Mouse (Mus musculus) limb, embryonic 11.5 days (tissue): ENCODE data around the gene Nav3. TPM values are rescaled to one million over a fixed set of nuclear protein-coding genes. Genes with fewer than 3 reads are reported as not detected.

Source experiments
- ATAC-seq: fragments of 200-750 bp; cut with Nextera tagmentation; 2 replicates; pipeline ENCODE4 v1.8.0; 2017; ENCODE audit warnings: low read depth; ENCODE audit not compliant: insufficient number of reproducible peaks, low FRiP score, low TSS enrichment
- DNase-seq: peaks from one replicate; pipeline ENCODE4 v3.0.0-alpha.2; 2015; ENCODE audit warnings: low spot score
- H3K27ac ChIP-seq: fragments of 300-500 bp; sonication (generic); replicated peaks from 2 replicates; pipeline ENCODE4 v1.5.1; 2014; ENCODE audit warnings: low read depth, mild to moderate bottlenecking, low read length
- H3K27me3 ChIP-seq: fragments of 300-500 bp; sonication (generic); 2 replicates; pipeline ENCODE4 v1.6.1; 2014; ENCODE audit warnings: mild to moderate bottlenecking, low read length, mixed read lengths; ENCODE audit not compliant: control insufficient read depth, insufficient read depth
- H3K36me3 ChIP-seq: fragments of 300-500 bp; sonication (generic); 2 replicates; pipeline ENCODE4 v1.6.1; 2014; ENCODE audit warnings: mild to moderate bottlenecking, low read length, moderate library complexity, mixed read lengths; ENCODE audit not compliant: control insufficient read depth, insufficient read depth
- H3K4me1 ChIP-seq: fragments of 300-500 bp; sonication (generic); 2 replicates; pipeline ENCODE4 v1.6.1; 2014; ENCODE audit warnings: low read length, mixed read lengths; ENCODE audit not compliant: control insufficient read depth, insufficient read depth
- H3K4me2 ChIP-seq: fragments of 300-500 bp; sonication (generic); 2 replicates; pipeline ENCODE4 v1.6.1; 2014; ENCODE audit warnings: low read depth, mild to moderate bottlenecking, moderate library complexity; ENCODE audit not compliant: severe bottlenecking
- H3K4me3 ChIP-seq: fragments of 300-500 bp; sonication (generic); 2 replicates; pipeline ENCODE4 v1.5.1; 2014; ENCODE audit warnings: low read depth, low read length
- H3K9ac ChIP-seq: fragments of 300-500 bp; sonication (generic); 2 replicates; pipeline ENCODE4 v1.6.1; 2014; ENCODE audit warnings: mild to moderate bottlenecking, low read length
- H3K9me3 ChIP-seq: fragments of 300-500 bp; sonication (generic); 2 replicates; pipeline ENCODE4 v1.6.1; 2016; ENCODE audit warnings: low read length; ENCODE audit not compliant: control insufficient read depth
- WGBS: fragments of 180-500 bp; shearing (Covaris S2); extraction: QIAGEN DNeasy Blood & Tissue Kit; methylation state at CpG from one replicate; pipeline ENCODE4 v1.1.7; 2014; 5-methylcytosine and 5-hydroxymethylcytosine counted together
- polyA plus RNA-seq: library from polyadenylated mRNA; unstranded; fragments of >200 nt; fragmentation: Nextera tagmentation; extraction: Ambion mirVana; gene quantifications from 2 replicates; pipeline ENCODE4 v1.2.1, GENCODE M21; 2014

Nav3 gene
- polyA plus RNA-seq: 1.4 and 1.8 TPM in 2 replicates

GRCm38 (mm10) chr10:110455838-110456493 is at the start of gene Nav3:
TSS of gene Nav3 (minus strand) at chr10:110456204.
- Histone ChIP-seq H3K9me3 (no peaks in the 10 kb centered on the region), H3K36me3 (no peaks in the 10 kb centered on the region), H3K27ac (no peak within 1 kb of the TSS), H3K4me1 (0 out of 2 replicates have a peak, but pooled peaks cover 5% of the 10 kb centered on the region), H3K9ac (peak within 1 kb of the TSS; percentile 65), H3K27me3 (peaks cover 10% of the 10 kb centered on the region; the same call in 1 of the 2 replicates), H3K4me2 (peak within 1 kb of the TSS; percentile 88), H3K4me3 (peak within 1 kb of the TSS; percentile 51)
- ATAC-seq (peak; percentile 80), DNase-seq (peak; percentile 84)
- 0% methylated on average over 17 of the region's 50 CpGs for WGBS

GRCm38 (mm10) chr10:110485306-110485705 is 29.3 kb upstream of the Nav3 start:
- no peaks in the 10 kb centered on the region for H3K36me3 ChIP-seq
- no peaks in the 10 kb centered on the region for H3K9me3 ChIP-seq
- ATAC-seq (no peak), DNase-seq (no peak)
- no peaks in the 10 kb centered on the region for H3K4me1 ChIP-seq
- no peak overlapping the region for H3K9ac ChIP-seq
- WGBS: 88% methylated on average over 5 of the region's 5 CpGs
- H3K4me3 ChIP-seq: no peak overlapping the region
- H3K4me2 ChIP-seq: no peak overlapping the region
- H3K27ac ChIP-seq: no peak overlapping the region
- H3K27me3 ChIP-seq: no peaks in the 10 kb centered on the region

- Histone ChIP-seq H3K4me1 (no peaks in the 10 kb centered on the region), H3K9ac (no peak overlapping the region), H3K27me3 (no peaks in the 10 kb centered on the region), H3K4me3 (no peak overlapping the region), H3K4me2 (no peak overlapping the region), H3K9me3 (no peaks in the 10 kb centered on the region), H3K27ac (no peak overlapping the region), H3K36me3 (no peaks in the 10 kb centered on the region)
- ATAC-seq (no peak), DNase-seq (no peak)
- 78% methylated on average over 8 of the region's 8 CpGs for WGBS
These were observed 28.8 kb upstream of the Nav3 start for GRCm38 (mm10) chr10:110484822-110485221.

GRCm38 (mm10) chr10:110479189-110479588 is 23.2 kb upstream of the Nav3 start:
- Histone ChIP-seq H3K27me3 (no peaks in the 10 kb centered on the region), H3K4me2 (no peak overlapping the region), H3K4me3 (no peak overlapping the region), H3K27ac (no peak overlapping the region), H3K9ac (no peak overlapping the region), H3K9me3 (no peaks in the 10 kb centered on the region), H3K36me3 (no peaks in the 10 kb centered on the region), H3K4me1 (no peaks in the 10 kb centered on the region)
- WGBS: 88% methylated on average over 3 of the region's 3 CpGs
- DNase-seq: no peak
- no peak for ATAC-seq

GRCm38 (mm10) chr10:110477689-110478314 is 21.8 kb upstream of the Nav3 start:
- H3K4me1 ChIP-seq: no peaks in the 10 kb centered on the region
- DNase-seq: no peak
- no peak overlapping the region for H3K4me3 ChIP-seq
- no peak for ATAC-seq
- no peak overlapping the region for H3K4me2 ChIP-seq
- H3K36me3 ChIP-seq: no peaks in the 10 kb centered on the region
- 76% methylated on average over 11 of the region's 11 CpGs for WGBS
- no peaks in the 10 kb centered on the region for H3K9me3 ChIP-seq
- no peak overlapping the region for H3K27ac ChIP-seq
- no peak overlapping the region for H3K9ac ChIP-seq
- no peaks in the 10 kb centered on the region for H3K27me3 ChIP-seq

- H3K27ac ChIP-seq: no peak overlapping the region
- no peak overlapping the region for H3K4me3 ChIP-seq
- ATAC-seq: no peak
- no peak overlapping the region for H3K9ac ChIP-seq
- no peaks in the 10 kb centered on the region for H3K4me1 ChIP-seq
- 84% methylated on average over 1 of the region's 1 CpGs for WGBS
- DNase-seq: no peak
- H3K27me3 ChIP-seq: no peaks in the 10 kb centered on the region
- no peak overlapping the region for H3K4me2 ChIP-seq
- no peaks in the 10 kb centered on the region for H3K36me3 ChIP-seq
- H3K9me3 ChIP-seq: no peaks in the 10 kb centered on the region
These were observed 18.1 kb upstream of the Nav3 start for GRCm38 (mm10) chr10:110474107-110474506.

GRCm38 (mm10) chr10:110469445-110469844 is 13.4 kb upstream of the Nav3 start:
- Histone ChIP-seq H3K9me3 (no peaks in the 10 kb centered on the region), H3K4me1 (no peaks in the 10 kb centered on the region), H3K27ac (no peak overlapping the region), H3K36me3 (no peaks in the 10 kb centered on the region), H3K4me2 (no peak overlapping the region), H3K9ac (no peak overlapping the region), H3K4me3 (no peak overlapping the region), H3K27me3 (no peaks in the 10 kb centered on the region)
- DNase-seq (no peak), ATAC-seq (no peak)
- 71% methylated on average over 4 of the region's 4 CpGs for WGBS

- DNase-seq: peak; percentile 60
- H3K9ac ChIP-seq: peak overlapping the region; percentile 65
- peak overlapping the region; percentile 51 for H3K4me3 ChIP-seq
- WGBS: under 1% methylated on average over 37 of the region's 45 CpGs
- 0 out of 2 replicates have a peak, but pooled peaks cover 5% of the 10 kb centered on the region for H3K4me1 ChIP-seq
- H3K4me2 ChIP-seq: peak overlapping the region; percentile 88
- H3K9me3 ChIP-seq: no peaks in the 10 kb centered on the region
- H3K27ac ChIP-seq: no peak overlapping the region
- peak; percentile 58 for ATAC-seq
- H3K36me3 ChIP-seq: no peaks in the 10 kb centered on the region
- H3K27me3 ChIP-seq: peaks cover 10% of the 10 kb centered on the region; the same call in 1 of the 2 replicates
These were observed 754 bp downstream of the Nav3 start for GRCm38 (mm10) chr10:110455063-110455837.
